Mouse (Mus musculus): ENCODE data around the gene Mfsd14a.

The Mfsd14a gene

GRCm38 (mm10) chr3:116601781-116602180 lies 60.7 kb downstream of the Mfsd14a start:
- in situ Hi-C loops (cut with MboI, MseI): no loop called here

GRCm38 (mm10) chr3:116601005-116601404 lies 61.5 kb downstream of the Mfsd14a start:
- in situ Hi-C loops (cut with MboI, MseI): no loop called here

GRCm38 (mm10) chr3:116599705-116600104 lies 62.8 kb downstream of the Mfsd14a start:
- in situ Hi-C loops (cut with MboI, MseI): loop anchor here (5.0 kb wide), 2 partner anchors 177 to 262 kb away; partner anchors contain the start of gene Cdc14a (in 1 of the 2)

GRCm38 (mm10) chr3:116595603-116595991 lies 66.9 kb downstream of the Mfsd14a start:
- in situ Hi-C loops (cut with MboI, MseI): loop anchor here (5.0 kb wide), 2 partner anchors 173 to 258 kb away; partner anchors contain the start of gene Cdc14a (in 1 of the 2)

- in situ Hi-C loops (cut with MboI, MseI): loop anchor here (5.0 kb wide), 2 partner anchors 173 to 258 kb away; partner anchors contain the start of gene Cdc14a (in 1 of the 2)
These were observed 67.5 kb downstream of the Mfsd14a start, which contains the start of gene Sass6 for GRCm38 (mm10) chr3:116594728-116595602. TSS of gene Sass6 (plus strand) at chr3:116594982.

- in situ Hi-C loops (cut with MboI, MseI): no loop called here
These were observed 68.3 kb downstream of the Mfsd14a start for GRCm38 (mm10) chr3:116594076-116594727.

- in situ Hi-C loops (cut with MboI, MseI): no loop called here
These were observed 80.3 kb downstream of the Mfsd14a start for GRCm38 (mm10) chr3:116582201-116582600.

All from T-helper 17 cell (primary cell).